Mouse (Mus musculus) layer of hippocampus, adult 2 months (tissue): ENCODE results near the gene Mast1. TPM values are rescaled to one million over a fixed set of nuclear protein-coding genes. Genes with fewer than 3 reads are reported as not detected.

Source experiments
- DNase-seq, 2 experiments: peaks; one replicate each; pipeline ENCODE4 v3.0.0; 2022; ENCODE audit warnings: low spot score in 2 of 2
- H3K27ac ChIP-seq: fragments of 200-600 bp; 2 replicates; pipeline ENCODE4 v1.8.1; 2022
- H3K4me3 ChIP-seq: fragments of 200-600 bp; 2 replicates; pipeline ENCODE4 v1.8.1; 2022; ENCODE audit warnings: mild to moderate bottlenecking
- CTCF ChIP-seq: fragments of 200-600 bp; conservative IDR thresholded peaks from 2 replicates; pipeline ENCODE4 v1.8.1; 2022; ENCODE audit warnings: antibody characterized with exemption, mild to moderate bottlenecking, moderate library complexity
- microRNA-seq, 2 experiments: library from miRNA; unstranded; fragments of <30 nt; microRNA quantifications; one replicate each; pipeline ENCODE4 v1.2.0; 2021
- total RNA-seq, 2 experiments: library from RNA; stranded (reverse); gene quantifications; 2 replicates each; pipeline ENCODE4 v1.2.3; 2021

The Mast1 gene
- total RNA-seq, 2 experiments from 2014 or later = 78.9 to 85.5 TPM

- H3K27ac ChIP-seq = peak overlapping the region; percentile 69
- no peak for TF ChIP-seq CTCF
- peak overlapping the region; percentile 73 for H3K4me3 ChIP-seq
- DNase-seq = no peak
Measured at GRCm38 (mm10) chr8:84892993-84893708, 44.0 kb downstream of the Mast1 start.

- no peak for TF ChIP-seq CTCF
- Histone ChIP-seq H3K4me3 (no peak overlapping the region), H3K27ac (no peak overlapping the region)
- DNase-seq = no peak
Measured at GRCm38 (mm10) chr8:84889141-84889540, 48.0 kb downstream of the Mast1 start.

- TF ChIP-seq CTCF = no peak
- Histone ChIP-seq H3K4me3 (no peak overlapping the region), H3K27ac (no peak overlapping the region)
- no peak for DNase-seq
Measured at GRCm38 (mm10) chr8:84888280-84888679, 48.9 kb downstream of the Mast1 start.

GRCm38 (mm10) chr8:84884728-84885127 is 52.4 kb downstream of the Mast1 start:
- no peak overlapping the region for H3K27ac ChIP-seq
- no peak overlapping the region for H3K4me3 ChIP-seq
- TF ChIP-seq CTCF = no peak
- no peak for DNase-seq

GRCm38 (mm10) chr8:84878915-84879314 is 58.2 kb downstream of the Mast1 start:
- DNase-seq = no peak
- H3K27ac ChIP-seq = no peak overlapping the region
- no peak for TF ChIP-seq CTCF
- H3K4me3 ChIP-seq = no peak overlapping the region

GRCm38 (mm10) chr8:84877297-84878035 is 59.7 kb downstream of the Mast1 start:
- no peak for DNase-seq
- no peak overlapping the region for H3K4me3 ChIP-seq
- TF ChIP-seq CTCF = no peak
- peak overlapping the region; percentile 44; the same call in 1 of the 2 replicates for H3K27ac ChIP-seq

- no peak overlapping the region for H3K27ac ChIP-seq
- no peak for TF ChIP-seq CTCF
- no peak for DNase-seq
- no peak overlapping the region for H3K4me3 ChIP-seq
Measured at GRCm38 (mm10) chr8:84874339-84874738, 62.8 kb downstream of the Mast1 start.

GRCm38 (mm10) chr8:84873016-84873415 is 64.1 kb downstream of the Mast1 start:
- Histone ChIP-seq H3K4me3 (peak overlapping the region; percentile 60; the same call in 1 of the 2 replicates), H3K27ac (no peak overlapping the region)
- TF ChIP-seq CTCF = no peak
- DNase-seq = no peak

GRCm38 (mm10) chr8:84872309-84872965 is 64.7 kb downstream of the Mast1 start:
- DNase-seq = no peak
- TF ChIP-seq CTCF = no peak
- no peak overlapping the region for H3K27ac ChIP-seq
- peak overlapping the region; percentile 60 for H3K4me3 ChIP-seq

- Histone ChIP-seq H3K4me3 (peak within 1 kb of the TSS; percentile 60), H3K27ac (peak within 1 kb of the TSS; percentile 59; the same call in 1 of the 2 replicates)
- DNase-seq = peak in 1 of 2 experiments; percentile 69
- TF ChIP-seq CTCF = peak; percentile 61
Measured at GRCm38 (mm10) chr8:84871376-84872308, 65.5 kb downstream of the Mast1 start, which contains the start of gene Syce2. TSS of gene Syce2 (plus strand) at chr8:84872111.

Small RNA genes lying within 50 kb of the gene (microRNA-seq; reads per million reads assigned to microRNA genes)
- gene Gm24197 = 0.64 to 2.6 reads per million in 2 experiments
- gene Mir7069 = 4.2 to 6.1 reads per million in 2 experiments

Other genes starting within 250 kb of the Mast1 start
- 10 to 100 TPM; 91.8 to 93.9 TPM for gene Nacc1, start 249.5 kb downstream of the Mast1 start, total RNA-seq
- 1 to 10 TPM; 2.3 to 2.6 TPM for gene Lyl1, start 235.9 kb downstream of the Mast1 start, total RNA-seq
- under 1 TPM in 1 of 2 experiments, not detected in 1; 0.54 TPM for gene G430095P16Rik, start 214.4 kb downstream of the Mast1 start, total RNA-seq
- gene Nfix, start 137.0 kb downstream of the Mast1 start, total RNA-seq = 100 to 1,000 TPM; 408 to 482 TPM
- gene Dand5, start 114.5 kb downstream of the Mast1 start, total RNA-seq = 10 to 100 TPM; 11.9 TPM
- 10 to 100 TPM; 23.3 to 26.1 TPM for gene Gadd45gip1, start 105.8 kb downstream of the Mast1 start, total RNA-seq
- 10 to 100 TPM; 63.4 to 75.9 TPM for gene Rad23a, start 96.7 kb downstream of the Mast1 start, total RNA-seq
- gene Calr, start 90.4 kb downstream of the Mast1 start, total RNA-seq = 100 to 1,000 TPM; 457 to 504 TPM
- 10 to 100 TPM; 49.7 to 58.0 TPM for gene Farsa, start 80.4 kb downstream of the Mast1 start, total RNA-seq
- 10 to 100 TPM; 17.6 to 19.8 TPM for gene Syce2, start 65.2 kb downstream of the Mast1 start, total RNA-seq
- gene Gcdh, start 43.4 kb downstream of the Mast1 start, total RNA-seq = 10 to 100 TPM; 37.5 to 41.2 TPM
- gene Klf1, start 35.4 kb downstream of the Mast1 start, total RNA-seq = not detected
- gene Dnase2a, start 28.8 kb downstream of the Mast1 start, total RNA-seq = 1 to 10 TPM; 3.9 to 5.7 TPM
- gene Rtbdn, start 9.6 kb upstream of the Mast1 start, total RNA-seq = 1 to 10 TPM; 1.1 TPM
- gene Gm49661, start 32.1 kb upstream of the Mast1 start, total RNA-seq = not detected
- gene Prdx2, start 32.2 kb upstream of the Mast1 start, total RNA-seq = 100 to 1,000 TPM; 323 to 345 TPM
- gene Rnaseh2a, start 32.4 kb upstream of the Mast1 start, total RNA-seq = 10 to 100 TPM; 43.0 to 46.9 TPM
- gene Junb, start 41.4 kb upstream of the Mast1 start, total RNA-seq = 10 to 100 TPM; 57.7 to 63.0 TPM
- 1 to 10 TPM; 9.2 to 10.0 TPM for gene Hook2, start 53.2 kb upstream of the Mast1 start, total RNA-seq
- gene Best2, start 77.2 kb upstream of the Mast1 start, total RNA-seq = not detected
- gene Asna1, start 87.9 kb upstream of the Mast1 start, total RNA-seq = 100 to 1,000 TPM; 119 to 122 TPM
- 100 to 1,000 TPM; 125 to 136 TPM for gene Trir, start 89.5 kb upstream of the Mast1 start, total RNA-seq
- 100 to 1,000 TPM; 170 to 175 TPM for gene Tnpo2, start 99.6 kb upstream of the Mast1 start, total RNA-seq
- 10 to 100 TPM; 22.6 to 23.5 TPM for gene Fbxw9, start 122.7 kb upstream of the Mast1 start, total RNA-seq
- gene Gm5741, start 130.6 kb upstream of the Mast1 start, total RNA-seq = not detected
- gene Dhps, start 134.4 kb upstream of the Mast1 start, total RNA-seq = 10 to 100 TPM; 63.4 to 70.6 TPM
- 10 to 100 TPM; 60.8 to 66.3 TPM for gene Wdr83os, start 143.4 kb upstream of the Mast1 start, total RNA-seq
- gene Wdr83, start 143.9 kb upstream of the Mast1 start, total RNA-seq = 10 to 100 TPM; 26.7 to 29.0 TPM
- gene Man2b1, start 145.9 kb upstream of the Mast1 start, total RNA-seq = 10 to 100 TPM; 32.9 to 37.5 TPM
- 1 to 10 TPM; 7.8 to 8.6 TPM for gene Zfp791, start 185.7 kb upstream of the Mast1 start, total RNA-seq
- not detected for gene Cks1brt, start 214.6 kb upstream of the Mast1 start, total RNA-seq